Mouse (Mus musculus) layer of hippocampus, adult 2 months (tissue): Measurements from ENCODE around the gene Abcd2. TPM values are rescaled to one million over a fixed set of nuclear protein-coding genes. Genes with fewer than 3 reads are reported as not detected.

Experiments used
- DNase-seq, 2 experiments: peaks; one replicate each; pipeline ENCODE4 v3.0.0; 2022; ENCODE audit warnings: low spot score in 2 of 2
- H3K27ac ChIP-seq: fragments of 200-600 bp; 2 replicates; pipeline ENCODE4 v1.8.1; 2022
- H3K4me3 ChIP-seq: fragments of 200-600 bp; 2 replicates; pipeline ENCODE4 v1.8.1; 2022; ENCODE audit warnings: mild to moderate bottlenecking
- CTCF ChIP-seq: fragments of 200-600 bp; conservative IDR thresholded peaks from 2 replicates; pipeline ENCODE4 v1.8.1; 2022; ENCODE audit warnings: antibody characterized with exemption, mild to moderate bottlenecking, moderate library complexity
- long read RNA-seq, 2 experiments: library from polyadenylated mRNA; stranded (forward); transcript quantifications; one replicate each; pipeline ENCODE4 v2.0.0; 2021; ENCODE audit warnings: borderline mapping rate in 2 of 2
- total RNA-seq, 2 experiments: library from RNA; stranded (reverse); gene quantifications; 2 replicates each; pipeline ENCODE4 v1.2.3; 2021

The Abcd2 gene
- 10 to 100 TPM; 18.4 to 20.5 TPM for total RNA-seq
- long read RNA-seq, experiment 1, full-length matches to known transcripts, result 10 of 12 reads
- long read RNA-seq, experiment 1, partial matches to known transcripts, result 0 of 12 reads
- long read RNA-seq, experiment 1, other reads (novel, unspliced or antisense), result 2 of 12 reads
- long read RNA-seq, experiment 2, full-length matches to known transcripts, result 25 of 36 reads
- long read RNA-seq, experiment 2, partial matches to known transcripts, result 1 of 36 reads
- long read RNA-seq, experiment 2, other reads (novel, unspliced or antisense), result 10 of 36 reads

GRCm38 (mm10) chr15:91191412-91192222, at the start of gene Abcd2:
Gene Abcd2 (minus strand): TSS chr15:91191799.
- DNase-seq, result peak; percentile 58 to 65
- peak within 1 kb of the TSS; percentile 68 for H3K4me3 ChIP-seq
- H3K27ac ChIP-seq, result peak within 1 kb of the TSS; percentile 92
- no peak for TF ChIP-seq CTCF

- H3K27ac ChIP-seq, result no peak overlapping the region
- no peak overlapping the region for H3K4me3 ChIP-seq
- TF ChIP-seq CTCF, result no peak
- DNase-seq, result no peak
Measured at GRCm38 (mm10) chr15:91240683-91241335, 49.2 kb upstream of the Abcd2 start.

GRCm38 (mm10) chr15:91237294-91237693, 45.7 kb upstream of the Abcd2 start:
- H3K4me3 ChIP-seq, result no peak overlapping the region
- no peak overlapping the region for H3K27ac ChIP-seq
- no peak for TF ChIP-seq CTCF
- DNase-seq, result no peak

- no peak for DNase-seq
- TF ChIP-seq CTCF, result no peak
- H3K27ac ChIP-seq, result no peak overlapping the region
- H3K4me3 ChIP-seq, result no peak overlapping the region
Measured at GRCm38 (mm10) chr15:91206518-91206917, 14.9 kb upstream of the Abcd2 start.

- no peak overlapping the region for H3K4me3 ChIP-seq
- TF ChIP-seq CTCF, result no peak
- no peak for DNase-seq
Measured at GRCm38 (mm10) chr15:91203521-91203920, 11.9 kb upstream of the Abcd2 start.

GRCm38 (mm10) chr15:91202486-91202885, 10.9 kb upstream of the Abcd2 start:
- no peak for TF ChIP-seq CTCF
- Histone ChIP-seq H3K4me3 (no peak overlapping the region), H3K27ac (no peak overlapping the region)
- DNase-seq, result no peak

More at GRCm38 (mm10) chr15:91203521-91203920, 11.9 kb upstream of the Abcd2 start:
- no peak overlapping the region for H3K27ac ChIP-seq

GRCm38 (mm10) chr15:91200833-91201232, 9.2 kb upstream of the Abcd2 start:
- no peak overlapping the region for H3K27ac ChIP-seq
- no peak for DNase-seq
- H3K4me3 ChIP-seq, result no peak overlapping the region
- TF ChIP-seq CTCF, result no peak

GRCm38 (mm10) chr15:91199256-91199905, 7.8 kb upstream of the Abcd2 start, which contains the start of gene CN725425:
Gene CN725425 (plus strand): TSS chr15:91199494.
- no peak for TF ChIP-seq CTCF

GRCm38 (mm10) chr15:91192223-91192598, 612 bp upstream of the Abcd2 start:
- Histone ChIP-seq H3K27ac (peak overlapping the region; percentile 92), H3K4me3 (peak overlapping the region; percentile 68)
- peak; percentile 54 for TF ChIP-seq CTCF
- no peak for DNase-seq

More at GRCm38 (mm10) chr15:91199256-91199905, 7.8 kb upstream of the Abcd2 start, which contains the start of gene CN725425:
- Histone ChIP-seq H3K27ac (no peak within 1 kb of the TSS), H3K4me3 (no peak within 1 kb of the TSS)
- DNase-seq, result no peak

- no peak for DNase-seq
- no peak for TF ChIP-seq CTCF
- peak overlapping the region; percentile 68 for H3K4me3 ChIP-seq
Measured at GRCm38 (mm10) chr15:91190519-91191207, 936 bp downstream of the Abcd2 start.

GRCm38 (mm10) chr15:91190026-91190425, 1.6 kb downstream of the Abcd2 start:
- H3K27ac ChIP-seq, result peak overlapping the region; percentile 92

More at GRCm38 (mm10) chr15:91190519-91191207, 936 bp downstream of the Abcd2 start:
- peak overlapping the region; percentile 92 for H3K27ac ChIP-seq

GRCm38 (mm10) chr15:91186358-91186757, 5.2 kb downstream of the Abcd2 start:
- no peak overlapping the region for H3K27ac ChIP-seq
- no peak overlapping the region for H3K4me3 ChIP-seq
- DNase-seq, result no peak
- no peak for TF ChIP-seq CTCF

More at GRCm38 (mm10) chr15:91190026-91190425, 1.6 kb downstream of the Abcd2 start:
- peak overlapping the region; percentile 68 for H3K4me3 ChIP-seq
- DNase-seq, result no peak
- no peak for TF ChIP-seq CTCF
